Mouse (Mus musculus): Measurements from ENCODE around the gene Dusp12. TPM values are rescaled to one million over a fixed set of nuclear protein-coding genes. Genes with fewer than 3 reads are reported as not detected.

Dusp12 gene
- total and polyA plus RNA-seq, 3 experiments = 30.4 to 41.7 (median 30.9) TPM

GRCm38 (mm10) chr1:170875676-170876075 lies 9.7 kb downstream of the Dusp12 start:
- no peak overlapping the region for H3K27ac ChIP-seq (ENCODE audit: insufficient read depth, low read depth)
- H3K4me3 ChIP-seq (replicated peaks in 1 of 3; ENCODE audit: low read depth in 2 of 3, low read length in 2 of 3, poor library complexity in 1 of 3) = no peak overlapping the region
- no peaks in the 10 kb centered on the region for H3K27me3 ChIP-seq (replicated peaks)
- peaks cover 8% of the 10 kb centered on the region; the same call in 1 of the 2 replicates for H3K79me2 ChIP-seq (replicated peaks; ENCODE audit: control insufficient read depth, extremely low read depth, insufficient read depth, poor library complexity, severe bottlenecking)
- H3K9ac ChIP-seq (ENCODE audit: insufficient read depth, low read depth) = no peak overlapping the region
- peaks cover 49 to 79% of the 10 kb centered on the region in 2 experiments for H3K36me3 ChIP-seq (replicated peaks in 1 of 2; ENCODE audit: control insufficient read depth in 1 of 2, insufficient read depth in 1 of 2, low read length in 1 of 2)
- H3K9me3 ChIP-seq (replicated peaks; ENCODE audit: low read length) = no peaks in the 10 kb centered on the region
- TF ChIP-seq MAX (IDR thresholded peaks at IDR 0.05; ENCODE audit: low read length) (no peak), ZNF384 (IDR thresholded peaks at IDR 0.05; ENCODE audit: low read depth, low read length) (no peak), E2F4 (IDR thresholded peaks at IDR 0.05; ENCODE audit: insufficient replicate concordance, low read depth, low read length) (no peak), ELF1 (IDR thresholded peaks at IDR 0.05; ENCODE audit: low read depth, low read length) (no peak)
- H3K4me1 ChIP-seq (ENCODE audit: control insufficient read depth in 1 of 2, insufficient read depth in 2 of 2) = no peaks in the 10 kb centered on the region
- DNase-seq (ENCODE audit: extremely low read depth) = no peak
- in situ Hi-C loops (cut with MboI; ENCODE audit: low pct_ligation_motif_present, low pct_unique_long_range_greater_than_20kb, low sequenced_read_pairs) = no loop called here
- no peak overlapping the region for H3K4me2 ChIP-seq (ENCODE audit: insufficient read depth, low read depth, poor library complexity, severe bottlenecking)
- dilution Hi-C loops (cut with MboI; ENCODE audit: extremely low pct_ligation_motif_present, extremely low pct_unique_long_range_greater_than_20kb, low sequenced_read_pairs) = no loop called here

- peaks cover 20% of the 10 kb centered on the region for H3K79me2 ChIP-seq (replicated peaks; ENCODE audit: control insufficient read depth, extremely low read depth, insufficient read depth, poor library complexity, severe bottlenecking)
- H3K9ac ChIP-seq (ENCODE audit: insufficient read depth, low read depth) = no peak overlapping the region
- peaks cover 35 to 60% of the 10 kb centered on the region in 2 experiments for H3K36me3 ChIP-seq (replicated peaks in 1 of 2; ENCODE audit: control insufficient read depth in 1 of 2, insufficient read depth in 1 of 2, low read length in 1 of 2)
- no peak overlapping the region for H3K4me2 ChIP-seq (ENCODE audit: insufficient read depth, low read depth, poor library complexity, severe bottlenecking)
- TF ChIP-seq CHD2 (IDR thresholded peaks at IDR 0.05; ENCODE audit: low read length) = no peak
- peak in 1 of 2 experiments; percentile 43; a peak in 3 of 4 replicates for TF ChIP-seq CTCF (conservative IDR thresholded peaks at IDR 0.05 in 1 of 2, IDR thresholded peaks at IDR 0.05 in 1 of 2; ENCODE audit: low read depth in 2 of 2, low read length in 2 of 2)
- no peak for TF ChIP-seq TCF12 (IDR thresholded peaks at IDR 0.05; ENCODE audit: low read depth, low read length)
- no peak for TF ChIP-seq KAT2A (IDR thresholded peaks at IDR 0.05; ENCODE audit: insufficient replicate concordance, low read length)
- peak; percentile 34 for TF ChIP-seq RAD21 (IDR thresholded peaks at IDR 0.05; ENCODE audit: low read depth, low read length)
- TF ChIP-seq USF2 (conservative IDR thresholded peaks at IDR 0.05; ENCODE audit: low read depth, low read length) = no peak
- TF ChIP-seq ZKSCAN1 (IDR thresholded peaks at IDR 0.05; ENCODE audit: borderline replicate concordance, low read depth, low read length) = no peak
- TF ChIP-seq USF1 (IDR thresholded peaks at IDR 0.05; ENCODE audit: low read depth, low read length) = no peak
- peak; percentile 17; the same call in 1 of the 2 replicates for TF ChIP-seq SMC3 (IDR thresholded peaks at IDR 0.05; ENCODE audit: low read depth, low read length)
- no peak for TF ChIP-seq RCOR1 (conservative IDR thresholded peaks at IDR 0.05; ENCODE audit: low read depth, low read length)
- no peak for TF ChIP-seq ETS1 (conservative IDR thresholded peaks at IDR 0.05; ENCODE audit: low read depth, low read length)
- no peak for TF ChIP-seq NRF1 (IDR thresholded peaks at IDR 0.05; ENCODE audit: low read depth, low read length)
- in situ Hi-C loops (cut with MboI; ENCODE audit: low pct_ligation_motif_present, low pct_unique_long_range_greater_than_20kb, low sequenced_read_pairs) = no loop called here
- dilution Hi-C loops (cut with MboI; ENCODE audit: extremely low pct_ligation_motif_present, extremely low pct_unique_long_range_greater_than_20kb, low sequenced_read_pairs) = no loop called here
- H3K4me1 ChIP-seq (ENCODE audit: control insufficient read depth in 1 of 2, insufficient read depth in 2 of 2) = peaks cover 0 to 6% of the 10 kb centered on the region in 2 experiments; a peak in 2 of 4 replicates
- no peaks in the 10 kb centered on the region for H3K9me3 ChIP-seq (replicated peaks; ENCODE audit: low read length)
- no peak for DNase-seq (ENCODE audit: extremely low read depth)
- H3K27me3 ChIP-seq (replicated peaks) = no peaks in the 10 kb centered on the region
- H3K4me3 ChIP-seq (replicated peaks in 1 of 3; ENCODE audit: low read depth in 2 of 3, low read length in 2 of 3, poor library complexity in 1 of 3) = no peak overlapping the region
- no peak overlapping the region for H3K27ac ChIP-seq (ENCODE audit: insufficient read depth, low read depth)
These were observed 13.4 kb downstream of the Dusp12 start for GRCm38 (mm10) chr1:170871961-170872360.

All from CH12.LX (cell line).